Mouse (Mus musculus) stomach, embryonic 16.5 days (tissue): ENCODE results near the gene Arhgap23. TPM values are rescaled to one million over a fixed set of nuclear protein-coding genes. Genes with fewer than 3 reads are reported as not detected.

ENCODE experiments used
- ATAC-seq: fragments of 200-750 bp; cut with Nextera tagmentation; 2 replicates; pipeline ENCODE4 v1.8.0; 2017; ENCODE audit warnings: moderate number of reproducible peaks, moderate TSS enrichment; ENCODE audit not compliant: insufficient read depth, low FRiP score
- H3K27ac ChIP-seq: fragments of 300-500 bp; sonication (generic); 2 replicates; pipeline ENCODE4 v1.5.1; 2014; ENCODE audit warnings: low read length
- H3K27me3 ChIP-seq: fragments of 300-500 bp; sonication (generic); 2 replicates; pipeline ENCODE4 v1.6.1; 2014; ENCODE audit warnings: low read length, control low read depth, mixed read lengths; ENCODE audit not compliant: control insufficient read depth, insufficient read depth
- H3K36me3 ChIP-seq: fragments of 300-500 bp; sonication (generic); 2 replicates; pipeline ENCODE4 v1.6.1; 2014; ENCODE audit warnings: low read length; ENCODE audit not compliant: control insufficient read depth, insufficient read depth
- H3K4me1 ChIP-seq: fragments of 300-500 bp; sonication (generic); 2 replicates; pipeline ENCODE4 v1.6.1; 2014; ENCODE audit warnings: low read length, control low read depth, mixed read lengths; ENCODE audit not compliant: control insufficient read depth, insufficient read depth
- H3K4me2 ChIP-seq: fragments of 300-500 bp; sonication (generic); 2 replicates; pipeline ENCODE4 v1.6.1; 2014; ENCODE audit warnings: low read depth, low read length, mixed read lengths
- H3K4me3 ChIP-seq: fragments of 300-500 bp; sonication (generic); replicated peaks from 2 replicates; pipeline ENCODE4 v1.5.1; 2014; ENCODE audit warnings: mild to moderate bottlenecking, low read length
- H3K9ac ChIP-seq: fragments of 300-500 bp; sonication (generic); 2 replicates; pipeline ENCODE4 v1.6.1; 2014; ENCODE audit warnings: low read length
- H3K9me3 ChIP-seq: fragments of 300-500 bp; sonication (generic); replicated peaks from 2 replicates; pipeline ENCODE4 v1.6.1; 2016; ENCODE audit warnings: low read length, control low read depth; ENCODE audit not compliant: control insufficient read depth
- WGBS: fragments of 180-500 bp; shearing (Covaris S2); extraction: QIAGEN DNeasy Blood & Tissue Kit; methylation state at CpG from one replicate; pipeline ENCODE4 v1.1.7; 2014; 5-methylcytosine and 5-hydroxymethylcytosine counted together
- polyA plus RNA-seq: library from polyadenylated mRNA; unstranded; fragments of >200 nt; fragmentation: Nextera tagmentation; extraction: Ambion mirVana; gene quantifications from 2 replicates; pipeline ENCODE4 v1.2.1, GENCODE M21; 2015

Gene Arhgap23
- polyA plus RNA-seq, 1 experiment from 2014 or later, result 4.4 TPM

GRCm38 (mm10) chr11:97403614-97404183 lies 11.6 kb upstream of the Arhgap23 start:
- 38% methylated on average over 8 of the region's 8 CpGs for WGBS
- ATAC-seq, result no peak
- Histone ChIP-seq H3K27ac (0 out of 2 replicates have a peak overlapping the region, but pooled peaks have one; percentile 34), H3K4me2 (peak overlapping the region; percentile 97), H3K9me3 (no peaks in the 10 kb centered on the region), H3K4me1 (peaks cover 23% of the 10 kb centered on the region), H3K27me3 (no peaks in the 10 kb centered on the region), H3K36me3 (no peaks in the 10 kb centered on the region), H3K9ac (no peak overlapping the region; the same call in 1 of the 2 replicates), H3K4me3 (peak overlapping the region; percentile 57)

DNA sequence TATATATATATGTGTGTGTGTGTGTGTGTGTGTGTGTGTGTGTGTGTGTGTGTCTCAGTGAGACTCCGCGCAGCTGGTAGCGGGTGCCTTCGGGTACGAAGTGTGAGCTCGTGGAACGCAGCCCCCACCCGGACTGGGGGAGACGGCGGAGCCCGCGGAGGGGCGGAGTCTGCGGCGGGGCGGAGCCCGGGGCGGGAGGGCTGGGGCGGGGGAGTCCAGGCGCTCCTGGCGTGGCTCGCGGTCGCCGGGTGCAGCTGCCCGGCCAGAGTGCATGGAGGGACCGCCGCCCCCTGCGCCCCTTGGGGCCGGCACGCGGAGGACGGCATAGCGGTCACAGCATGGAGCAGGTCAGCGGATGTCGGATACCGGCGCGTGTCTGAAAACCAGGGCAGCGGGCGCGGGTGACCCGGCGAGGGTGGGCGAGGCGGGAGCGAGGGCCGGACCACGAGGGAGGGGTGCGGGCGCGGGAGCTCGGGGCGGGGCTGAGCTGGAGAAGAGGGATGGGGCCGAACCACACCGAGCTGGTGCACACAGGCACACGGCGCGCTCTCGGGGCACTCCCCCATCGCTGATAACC lies 11.1 kb upstream of the Arhgap23 start:
- H3K36me3 ChIP-seq, result no peaks in the 10 kb centered on the region
- peak overlapping the region; percentile 57 for H3K4me3 ChIP-seq
- under 1% methylated on average over 52 of the region's 61 CpGs for WGBS
- ATAC-seq, result peak; percentile 49
- H3K27me3 ChIP-seq, result no peaks in the 10 kb centered on the region
- no peak overlapping the region for H3K27ac ChIP-seq
- H3K4me1 ChIP-seq, result peaks cover 23% of the 10 kb centered on the region
- peak overlapping the region; percentile 97 for H3K4me2 ChIP-seq
- H3K9me3 ChIP-seq, result no peaks in the 10 kb centered on the region
- peak overlapping the region; percentile 70 for H3K9ac ChIP-seq

GRCm38 (mm10) chr11:97404761-97405190 lies 10.6 kb upstream of the Arhgap23 start:
- Histone ChIP-seq H3K9me3 (no peaks in the 10 kb centered on the region), H3K27ac (0 out of 2 replicates have a peak overlapping the region, but pooled peaks have one; percentile 26), H3K27me3 (no peaks in the 10 kb centered on the region), H3K9ac (peak overlapping the region; percentile 70), H3K4me3 (peak overlapping the region; percentile 57), H3K36me3 (no peaks in the 10 kb centered on the region), H3K4me1 (peaks cover 23% of the 10 kb centered on the region), H3K4me2 (peak overlapping the region; percentile 97)
- ATAC-seq, result 0 out of 2 replicates have a peak, but pooled peaks have one; percentile 0
- 0% methylated on average over 11 of the region's 11 CpGs for WGBS

GRCm38 (mm10) chr11:97406094-97406951 lies 9.0 kb upstream of the Arhgap23 start:
- H3K27ac ChIP-seq, result peak overlapping the region; percentile 18
- no peaks in the 10 kb centered on the region for H3K27me3 ChIP-seq
- peak; percentile 12; the same call in 1 of the 2 replicates for ATAC-seq
- peaks cover 23% of the 10 kb centered on the region for H3K4me1 ChIP-seq
- WGBS, result 60% methylated on average over 10 of the region's 10 CpGs
- H3K4me3 ChIP-seq, result peak overlapping the region; percentile 1; the same call in 1 of the 2 replicates
- peak overlapping the region; percentile 20 for H3K9ac ChIP-seq
- H3K9me3 ChIP-seq, result no peaks in the 10 kb centered on the region
- no peaks in the 10 kb centered on the region for H3K36me3 ChIP-seq
- peak overlapping the region; percentile 4; the same call in 1 of the 2 replicates for H3K4me2 ChIP-seq

DNA sequence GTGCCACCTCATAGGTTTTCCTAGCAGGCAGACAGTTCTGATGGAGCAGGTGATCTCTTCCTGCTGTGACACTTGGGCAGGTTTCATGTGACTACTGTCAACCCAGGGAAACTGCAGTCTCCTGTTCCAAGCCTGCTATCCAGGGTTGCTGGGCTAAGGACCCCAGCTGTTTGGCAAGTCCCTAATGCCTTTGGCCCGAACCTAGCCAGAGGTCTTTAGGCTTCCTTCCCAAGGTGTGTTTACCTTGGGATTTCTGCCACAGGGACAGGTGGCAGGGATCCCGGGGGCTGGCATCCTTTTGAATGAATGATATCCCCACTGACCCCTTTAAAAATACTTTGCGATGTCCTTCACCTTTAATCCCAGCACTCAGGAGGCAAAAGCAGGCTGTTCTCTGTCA lies 7.9 kb upstream of the Arhgap23 start:
- Histone ChIP-seq H3K27me3 (no peaks in the 10 kb centered on the region), H3K36me3 (no peaks in the 10 kb centered on the region), H3K4me1 (peaks cover 25% of the 10 kb centered on the region), H3K9me3 (no peaks in the 10 kb centered on the region), H3K27ac (no peak overlapping the region), H3K9ac (peak overlapping the region; percentile 9; the same call in 1 of the 2 replicates), H3K4me2 (no peak overlapping the region), H3K4me3 (no peak overlapping the region)
- 57% methylated on average over 3 of the region's 3 CpGs for WGBS
- ATAC-seq, result no peak

GRCm38 (mm10) chr11:97408171-97408570 lies 7.2 kb upstream of the Arhgap23 start:
- Histone ChIP-seq H3K4me1 (peaks cover 28% of the 10 kb centered on the region), H3K9me3 (no peaks in the 10 kb centered on the region), H3K27ac (no peak overlapping the region), H3K4me3 (no peak overlapping the region), H3K9ac (no peak overlapping the region), H3K36me3 (no peaks in the 10 kb centered on the region), H3K27me3 (no peaks in the 10 kb centered on the region), H3K4me2 (no peak overlapping the region)
- 5% methylated on average over 6 of the region's 6 CpGs for WGBS
- no peak for ATAC-seq

DNA sequence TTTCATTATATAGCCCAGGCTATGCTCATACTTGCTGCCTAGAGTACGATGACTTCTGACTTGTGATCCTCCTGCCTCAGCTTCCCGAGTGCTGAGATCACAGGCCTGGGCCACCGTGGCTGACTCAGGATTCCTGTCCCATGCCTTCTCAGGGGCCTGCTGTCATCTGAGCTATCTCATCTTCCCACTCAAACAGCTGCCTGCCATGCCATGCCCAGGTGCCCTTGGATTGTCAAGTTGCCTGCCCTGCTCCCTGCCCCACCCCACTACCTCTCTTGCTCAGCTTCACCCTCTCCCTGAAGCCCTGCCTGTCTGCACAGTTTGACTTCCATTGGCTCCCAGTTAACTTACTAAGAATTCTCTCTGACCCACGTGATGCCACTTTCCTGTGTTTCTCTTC lies 4.4 kb upstream of the Arhgap23 start:
- Histone ChIP-seq H3K9ac (no peak overlapping the region), H3K27me3 (no peaks in the 10 kb centered on the region), H3K4me3 (no peak overlapping the region), H3K4me2 (no peak overlapping the region), H3K27ac (no peak overlapping the region), H3K4me1 (peaks cover 17% of the 10 kb centered on the region), H3K36me3 (no peaks in the 10 kb centered on the region), H3K9me3 (no peaks in the 10 kb centered on the region)
- 81% methylated on average over 4 of the region's 4 CpGs for WGBS
- ATAC-seq, result no peak

DNA sequence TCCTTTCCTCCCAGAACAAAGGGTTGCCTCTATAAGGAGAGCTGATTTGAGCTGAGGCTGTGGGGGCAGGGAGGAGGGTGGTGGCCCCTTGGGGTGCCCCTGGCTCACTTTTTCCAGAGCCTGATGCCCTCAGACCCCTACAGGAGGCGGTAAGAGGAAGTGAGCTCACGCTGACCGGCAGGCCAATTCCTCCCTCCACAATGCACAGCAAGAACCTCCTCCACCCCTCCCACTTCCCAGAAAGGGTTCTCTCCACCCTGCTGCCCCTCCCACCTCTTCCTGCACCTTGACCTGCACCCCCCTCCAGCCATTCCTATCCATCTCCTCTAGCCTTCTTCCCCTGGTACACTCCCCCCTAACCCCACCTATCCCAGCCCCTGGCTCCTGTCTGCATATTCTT lies 3.2 kb upstream of the Arhgap23 start:
- no peak overlapping the region for H3K4me3 ChIP-seq
- no peaks in the 10 kb centered on the region for H3K9me3 ChIP-seq
- 17% methylated on average over 3 of the region's 3 CpGs for WGBS
- no peak overlapping the region for H3K9ac ChIP-seq
- no peak overlapping the region for H3K4me2 ChIP-seq
- H3K27ac ChIP-seq, result peak overlapping the region; percentile 57; the same call in 1 of the 2 replicates
- peaks cover 17% of the 10 kb centered on the region for H3K4me1 ChIP-seq
- H3K27me3 ChIP-seq, result no peaks in the 10 kb centered on the region
- ATAC-seq, result peak; percentile 17; the same call in 1 of the 2 replicates
- no peaks in the 10 kb centered on the region for H3K36me3 ChIP-seq
